Mouse (Mus musculus) c-Kit-positive CD71-positive TER-119-positive erythroid progenitor cells, embryonic 14.5 days (primary cell): Measurements from ENCODE around the gene Smg6.
"Not testable (repeated sequence)": the region's sequence is repeated elsewhere in the genome, so short reads cannot be mapped to it uniquely, and the experiment has no call there.

Experiments
- DNase-seq: peaks from one replicate; pipeline ENCODE4 v3.0.0-alpha.2; 2013; ENCODE audit warnings: low spot score

Smg6 gene

DNA sequence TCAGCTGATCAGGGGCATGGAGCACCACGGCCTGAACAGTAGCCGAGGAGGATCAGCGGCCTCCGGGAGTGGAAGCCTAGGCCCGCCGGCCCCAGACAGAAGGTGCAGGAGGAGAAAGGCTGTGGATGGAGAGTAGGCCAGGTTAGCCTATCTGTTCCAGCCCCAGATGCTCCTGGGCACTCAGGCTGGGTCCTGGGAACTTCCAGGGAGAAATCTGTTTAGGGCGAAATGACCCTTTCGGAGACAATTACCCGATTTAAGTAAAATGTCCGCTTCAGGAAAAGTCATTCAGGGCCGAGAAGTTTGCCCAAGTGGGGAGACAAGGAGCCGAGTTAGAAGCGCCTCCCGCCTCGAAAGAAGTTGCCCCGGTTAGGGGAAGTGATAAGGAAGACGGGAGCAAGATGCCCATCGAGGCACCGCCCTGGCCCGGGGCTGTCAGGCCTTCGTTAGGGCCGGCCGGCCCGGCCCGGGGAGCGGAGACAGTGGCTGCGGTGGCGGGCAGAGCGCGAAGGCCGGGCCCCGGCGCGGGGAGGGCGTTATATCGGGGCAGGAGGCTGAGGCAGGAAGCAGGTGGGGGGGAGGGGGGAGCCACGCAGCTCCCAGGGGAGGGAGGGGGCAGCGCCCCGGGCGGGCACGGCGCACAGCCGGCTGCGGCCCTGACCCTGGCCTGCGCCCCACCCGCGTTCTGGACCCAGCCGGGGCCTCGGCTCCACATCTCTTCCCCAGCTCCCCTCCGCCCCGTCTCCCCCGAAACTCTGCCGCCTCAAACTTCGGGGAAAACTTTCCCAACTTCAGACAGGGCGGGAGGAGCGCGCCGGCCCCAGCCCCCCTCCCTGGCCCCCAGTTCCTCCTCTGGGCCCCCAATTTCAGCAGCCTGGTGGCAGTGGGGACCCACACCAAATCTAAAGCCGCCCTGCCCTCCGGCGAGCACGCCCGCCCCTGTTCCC, 242.3 kb downstream of the Smg6 start:
- no peak for DNase-seq

DNA sequence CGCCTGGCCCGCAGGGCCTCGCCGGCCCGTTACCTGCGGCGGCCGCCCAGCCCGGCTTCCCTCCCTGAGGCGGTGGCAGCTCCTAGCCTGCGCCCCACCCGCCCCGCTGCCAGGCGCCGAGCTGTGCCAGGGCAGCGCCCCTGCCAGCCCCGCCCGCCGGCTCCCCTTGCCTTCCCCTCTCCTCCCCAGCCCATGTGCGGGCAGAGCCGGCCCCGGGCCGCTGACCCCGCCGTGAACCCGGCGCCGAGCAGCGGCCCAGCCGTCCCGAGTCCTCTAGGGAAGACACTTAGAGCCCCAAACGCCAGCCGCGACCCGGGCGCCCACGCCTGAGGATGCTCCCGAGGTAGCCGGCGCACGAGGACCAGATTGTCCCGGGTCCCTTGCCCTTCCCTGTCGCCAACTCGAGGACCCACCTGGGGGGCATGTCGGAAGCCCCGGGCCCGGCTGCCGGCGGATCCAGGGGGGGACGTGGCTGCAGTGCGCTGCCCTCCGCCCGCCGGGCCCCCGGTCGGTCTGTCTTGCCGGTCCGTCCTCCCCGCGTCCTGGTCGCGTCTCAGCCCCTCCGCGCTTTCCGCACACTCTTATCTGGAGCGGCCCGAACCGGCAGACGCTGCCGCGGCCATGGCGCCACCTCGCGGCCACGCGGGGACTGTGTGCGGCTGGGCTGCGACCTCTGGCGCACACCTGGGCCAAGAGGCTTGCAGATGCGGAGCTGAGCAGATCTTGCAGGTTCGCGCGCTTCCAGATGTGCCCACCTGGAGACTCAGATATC, 243.2 kb downstream of the Smg6 start:
- peak; percentile 61 for DNase-seq

DNA sequence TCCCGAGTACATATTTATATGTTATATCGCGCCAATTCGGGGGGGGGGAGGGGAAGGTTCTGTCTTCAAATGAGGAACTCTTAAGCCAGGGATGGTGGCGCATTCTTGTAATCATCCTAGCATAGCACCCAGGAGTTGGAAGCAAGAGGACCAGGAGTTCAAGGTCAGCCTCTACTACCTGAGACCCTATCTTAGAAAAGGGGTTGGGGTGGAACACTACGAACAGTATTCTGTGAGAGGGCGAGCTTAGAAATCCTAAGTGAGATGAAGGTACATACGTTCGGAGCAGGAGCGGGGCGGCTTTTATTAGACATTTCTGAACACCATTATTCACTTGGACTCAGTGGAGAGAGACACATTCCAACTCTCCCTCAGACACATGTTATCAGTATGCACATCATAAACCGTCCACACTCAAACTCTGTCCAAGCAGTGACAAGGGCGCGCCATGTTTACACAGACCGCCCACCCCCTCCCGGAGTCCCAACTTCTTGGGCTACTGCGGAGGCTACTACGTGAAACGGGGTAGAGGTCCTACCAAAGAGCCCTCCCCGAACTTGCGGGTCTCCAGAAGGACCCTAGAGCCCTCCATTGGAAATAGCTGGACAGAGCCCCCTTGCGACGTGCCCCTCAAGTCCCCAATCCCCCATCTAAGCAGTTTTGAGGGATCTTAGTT, 243.9 kb downstream of the Smg6 start, which contains the start of gene Hic1:
Gene Hic1, minus strand, starts transcription at position 115 of the 676 bp plus-strand sequence.
- no peak for DNase-seq

DNA sequence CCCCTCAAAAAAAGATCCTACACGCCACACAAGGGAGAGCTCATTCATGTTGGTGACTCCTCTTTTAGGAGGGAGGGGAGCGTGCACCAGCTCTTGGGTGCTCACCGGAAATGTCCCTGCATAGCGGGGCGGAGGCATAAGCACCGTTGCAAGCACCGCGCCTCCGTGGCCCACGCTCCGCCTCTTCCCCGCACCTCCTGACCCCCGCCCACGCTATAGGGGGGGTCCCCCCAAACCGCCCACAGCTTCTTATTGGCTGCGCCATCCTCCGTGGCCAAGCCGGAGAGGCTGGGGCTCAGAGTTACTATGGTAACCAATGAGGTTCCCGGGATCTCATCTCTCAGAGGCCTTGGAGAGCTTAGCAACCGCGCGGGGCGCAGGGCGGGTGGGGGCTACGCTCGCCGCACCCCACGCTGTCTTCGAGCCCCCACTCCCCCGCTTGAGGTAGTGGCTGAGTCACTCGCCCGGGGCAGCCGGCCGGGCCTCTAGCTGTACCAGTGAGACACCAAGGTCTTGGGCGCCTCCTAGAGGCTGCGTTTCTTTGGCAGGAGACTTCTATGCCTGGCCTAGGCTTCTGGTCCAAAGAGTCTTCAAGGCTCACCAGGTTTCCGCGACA, 244.6 kb downstream of the Smg6 start:
- DNase-seq: peak; percentile 86

DNA sequence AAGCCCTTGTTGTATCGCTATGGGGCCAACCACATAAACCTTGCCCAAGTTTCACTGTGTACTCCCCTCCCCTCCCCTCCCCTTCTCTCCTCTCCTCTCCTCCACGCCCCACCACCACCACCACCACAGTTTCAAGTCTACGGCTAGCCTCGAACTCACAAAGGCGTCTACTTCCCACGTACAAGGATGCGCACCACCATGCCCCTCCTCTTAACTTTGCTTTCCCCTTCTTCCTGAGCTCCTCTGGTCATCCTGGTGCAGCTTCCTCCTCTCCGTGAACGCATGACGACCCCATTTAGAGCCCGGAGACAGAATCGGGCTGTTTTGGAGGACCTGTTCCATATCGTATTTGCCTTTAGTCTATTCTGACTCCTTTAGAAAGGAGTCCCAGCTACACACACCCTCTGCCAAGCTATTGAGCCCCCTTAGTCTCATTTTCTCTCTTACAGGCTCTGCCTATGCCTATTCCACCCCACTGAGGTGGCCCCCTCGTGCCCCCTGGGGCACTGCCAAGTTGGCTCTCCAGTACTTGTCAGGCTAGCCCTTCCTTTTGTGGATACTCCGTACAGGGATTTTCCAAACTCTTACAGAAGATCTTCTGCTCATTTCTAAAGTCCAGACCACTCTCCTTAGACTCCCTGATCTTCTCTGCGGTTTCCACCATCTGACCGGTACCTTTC, 245.7 kb downstream of the Smg6 start:
- no peak for DNase-seq

DNA sequence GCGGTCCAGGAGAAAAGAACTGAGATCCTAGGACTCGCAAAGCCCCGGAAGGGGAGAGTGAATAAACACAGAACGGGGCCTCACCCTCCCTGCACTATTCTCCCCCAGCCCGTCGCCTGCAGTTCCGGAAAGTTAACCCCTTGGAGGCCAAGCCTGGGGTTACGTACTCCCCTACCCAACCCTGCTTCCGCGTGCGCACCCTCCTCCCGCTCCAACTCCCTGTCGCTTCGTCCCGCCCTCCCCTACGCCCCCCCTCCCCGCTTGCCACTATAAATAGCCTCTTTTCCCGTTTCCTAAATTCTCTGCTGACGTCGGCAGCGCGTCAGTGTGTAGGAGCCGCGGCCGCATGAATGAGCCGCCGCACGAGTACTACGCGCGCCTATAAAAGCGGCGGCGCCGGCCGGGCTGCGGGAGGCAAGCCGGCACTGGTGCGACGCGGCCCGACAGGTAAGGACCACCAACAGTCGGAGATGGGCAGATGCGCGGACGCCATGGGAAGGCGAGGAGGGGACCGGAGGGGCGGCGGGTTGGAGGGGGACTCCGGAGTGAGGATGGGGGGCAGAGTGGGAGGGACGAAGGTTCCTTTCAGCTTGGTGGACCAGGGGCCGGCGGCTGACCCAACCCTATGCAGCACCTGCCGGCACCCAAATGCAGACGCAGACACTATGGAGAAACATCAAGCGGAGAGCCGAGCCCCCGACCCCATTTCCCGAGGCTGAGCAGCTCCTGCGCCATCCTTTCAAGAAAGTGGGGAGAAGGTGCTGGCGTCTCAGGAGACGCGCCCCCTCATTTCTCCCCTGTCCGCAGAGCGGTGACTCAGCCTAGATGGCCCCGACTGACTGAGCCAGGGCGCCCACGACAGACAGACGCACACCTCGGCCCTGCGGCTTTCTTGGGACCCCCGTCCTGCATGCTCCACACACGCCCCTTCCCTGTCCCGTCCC, 246.8 kb downstream of the Smg6 start:
- DNase-seq: no peak

DNA sequence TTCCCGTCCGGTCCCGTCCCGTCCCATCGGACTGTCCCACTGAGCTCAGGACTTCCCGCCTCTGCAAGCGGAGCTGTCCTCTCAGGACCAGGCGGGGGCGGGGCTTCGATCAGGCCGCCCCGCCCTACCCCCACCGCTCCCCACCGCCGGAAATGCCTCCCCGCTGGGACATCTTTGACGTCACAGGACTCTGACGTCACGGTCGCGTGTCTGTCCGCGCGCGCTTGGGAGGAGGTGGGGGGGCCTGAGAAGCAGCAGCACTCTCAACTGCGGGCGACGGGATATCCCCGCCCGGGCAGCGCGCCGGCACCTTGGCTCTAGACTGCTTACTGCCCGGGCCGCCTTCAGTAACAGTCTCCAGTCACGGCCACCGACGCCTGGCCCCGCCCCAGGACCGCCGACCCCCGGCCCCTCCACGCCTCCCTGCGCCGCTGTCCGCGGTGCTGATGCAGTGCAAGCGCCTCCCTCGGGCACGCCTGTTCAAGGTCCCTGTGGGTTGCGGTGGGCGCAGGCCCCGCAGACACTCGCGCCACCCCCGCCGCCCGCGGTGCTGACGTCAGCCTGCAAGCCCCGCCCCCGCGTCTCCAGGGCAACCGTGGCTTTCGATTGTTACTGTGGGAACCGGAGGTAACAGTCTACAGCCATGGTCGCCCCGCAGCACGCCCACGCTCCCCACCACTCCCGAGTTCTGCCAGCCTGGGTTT, 247.6 kb downstream of the Smg6 start:
- DNase-seq: peak; percentile 72

DNA sequence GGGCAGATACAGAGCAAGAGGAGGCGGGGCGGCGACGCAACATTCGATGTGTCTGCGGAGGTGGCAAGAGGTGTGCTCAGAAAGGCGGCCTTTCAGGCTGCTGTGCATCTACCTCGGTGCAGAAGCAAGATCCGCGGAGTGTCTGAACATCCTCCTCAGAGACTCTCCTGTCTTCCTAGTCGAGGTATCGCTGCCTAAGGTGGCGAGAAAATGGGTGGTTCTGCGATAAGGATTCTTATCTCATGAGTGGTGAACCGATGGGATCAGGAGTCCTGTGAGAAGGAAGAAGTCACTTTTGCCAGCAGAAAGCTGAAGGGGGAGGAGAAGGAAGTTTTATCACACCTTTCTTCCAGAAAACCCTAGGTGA, 248.2 kb downstream of the Smg6 start:
- no peak for DNase-seq

DNA sequence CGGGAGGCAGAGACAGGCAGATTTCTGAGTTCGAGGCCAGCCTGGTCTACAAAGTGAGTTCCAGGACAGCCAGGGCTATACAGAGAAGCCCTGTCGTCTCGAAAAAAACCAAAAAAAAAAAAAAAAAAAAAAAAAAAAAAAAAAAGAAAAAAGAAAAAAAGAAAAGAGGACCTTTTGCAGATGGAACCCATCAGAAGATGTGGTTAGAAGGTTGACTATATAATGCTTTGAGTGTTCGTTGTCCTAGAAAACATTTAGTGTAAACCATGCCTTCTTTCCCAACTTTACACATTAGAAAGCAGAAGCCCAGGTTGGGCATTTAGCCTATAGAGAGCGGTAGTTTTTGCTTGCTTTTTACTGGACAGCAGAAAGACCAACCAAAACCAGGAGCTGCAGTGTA, 249.0 kb downstream of the Smg6 start:
- DNase-seq: not testable (repeated sequence)

DNA sequence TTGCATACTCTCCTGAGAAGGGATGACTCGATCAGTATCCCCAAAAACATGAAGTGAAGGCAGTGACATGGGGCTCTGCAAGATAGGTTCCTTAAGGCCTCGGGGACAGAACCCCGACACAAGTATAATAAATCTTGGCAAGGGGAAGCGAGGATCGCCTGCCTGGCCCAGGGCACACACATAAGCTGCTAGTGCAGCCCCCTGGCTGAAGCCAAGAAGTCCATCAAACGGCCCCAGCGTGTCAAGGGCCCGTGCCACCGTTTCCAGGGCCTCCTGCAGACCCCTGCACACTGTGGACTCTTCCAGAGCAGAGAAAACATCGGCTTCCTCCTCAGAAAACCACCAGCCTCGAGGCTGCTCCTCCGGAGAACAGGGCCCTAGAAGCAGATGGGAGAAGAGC, 252.4 kb downstream of the Smg6 start:
- DNase-seq: no peak

DNA sequence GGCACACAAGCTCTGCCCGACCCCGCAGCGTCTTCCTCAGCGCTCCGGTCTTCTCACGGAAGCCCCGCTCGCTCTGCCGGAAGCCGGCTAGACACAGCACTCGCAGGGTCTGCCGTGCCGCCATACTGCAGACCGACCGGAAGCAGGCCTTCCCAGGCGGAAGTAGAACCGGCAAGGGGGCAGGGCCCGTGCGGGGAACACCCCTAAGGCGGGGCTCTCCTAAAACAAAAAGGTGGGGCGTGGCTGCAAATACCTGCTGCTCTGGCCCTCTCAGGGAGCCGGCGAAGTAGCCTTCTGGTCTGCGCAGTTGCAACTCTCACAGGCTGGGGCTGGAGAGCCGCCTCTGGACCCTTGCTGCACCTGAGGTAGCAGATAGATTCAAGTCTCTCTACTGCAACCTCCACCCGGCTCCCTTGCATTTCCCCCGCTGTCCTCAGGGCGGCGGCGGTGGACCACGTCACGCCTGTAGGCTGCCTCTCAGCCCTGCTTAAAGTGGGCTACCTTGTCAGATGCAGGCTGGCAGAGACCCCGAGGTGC, 253.1 kb downstream of the Smg6 start, which contains the start of gene Ovca2:
Gene Ovca2, minus strand, starts transcription at position 164 of the 537 bp plus-strand sequence.
- peak; percentile 83 for DNase-seq

DNA sequence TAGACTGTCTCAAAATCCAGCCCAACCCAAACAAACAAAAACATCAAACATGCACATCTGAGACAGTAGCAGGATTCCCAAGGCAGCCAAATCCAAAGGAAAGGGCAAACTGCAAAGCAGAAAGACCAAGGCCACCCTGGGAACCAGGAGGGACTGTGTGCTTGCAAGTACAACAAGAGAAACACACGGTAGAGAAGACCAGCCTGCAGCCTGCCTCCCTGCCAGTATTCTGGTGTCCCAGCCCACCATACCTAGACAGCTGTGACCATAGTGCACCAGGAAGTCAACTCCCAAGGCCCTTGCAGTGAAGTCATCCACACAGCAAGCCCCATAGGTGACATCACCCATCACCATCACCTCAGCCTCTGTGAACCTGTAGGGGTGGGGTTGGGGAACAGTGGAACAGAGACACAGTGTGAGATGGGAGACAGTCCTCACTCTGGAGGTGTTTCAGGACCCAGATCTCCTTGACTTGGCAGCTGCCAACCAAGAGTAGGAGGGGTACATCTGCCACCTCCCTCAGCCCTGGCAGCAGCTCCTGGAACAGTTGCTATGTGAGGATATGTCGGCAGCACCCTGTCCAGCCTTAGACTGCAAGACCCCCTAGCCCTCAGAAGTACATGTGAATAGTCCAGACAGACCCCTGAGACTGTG, 258.4 kb downstream of the Smg6 start:
- no peak for DNase-seq

DNA sequence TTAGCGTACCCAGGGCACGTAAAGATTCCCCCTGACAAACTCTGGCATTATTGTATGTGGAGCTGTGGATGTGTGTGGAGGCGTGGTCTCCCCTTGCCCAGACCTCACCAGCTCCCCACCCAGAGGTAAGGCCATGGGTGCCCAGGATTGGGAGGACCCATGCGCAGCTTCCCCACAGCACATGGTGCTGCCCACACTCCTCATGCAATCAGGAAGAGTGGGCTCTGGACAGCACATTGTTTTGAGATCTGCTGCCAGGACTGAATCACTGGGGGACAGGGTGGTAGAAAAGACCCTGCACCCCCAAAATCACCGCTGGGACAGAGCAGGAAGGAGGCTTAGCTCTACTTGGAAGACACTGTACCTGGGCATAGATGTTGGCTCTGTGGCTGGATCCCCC, 258.9 kb downstream of the Smg6 start:
- DNase-seq: no peak

DNA sequence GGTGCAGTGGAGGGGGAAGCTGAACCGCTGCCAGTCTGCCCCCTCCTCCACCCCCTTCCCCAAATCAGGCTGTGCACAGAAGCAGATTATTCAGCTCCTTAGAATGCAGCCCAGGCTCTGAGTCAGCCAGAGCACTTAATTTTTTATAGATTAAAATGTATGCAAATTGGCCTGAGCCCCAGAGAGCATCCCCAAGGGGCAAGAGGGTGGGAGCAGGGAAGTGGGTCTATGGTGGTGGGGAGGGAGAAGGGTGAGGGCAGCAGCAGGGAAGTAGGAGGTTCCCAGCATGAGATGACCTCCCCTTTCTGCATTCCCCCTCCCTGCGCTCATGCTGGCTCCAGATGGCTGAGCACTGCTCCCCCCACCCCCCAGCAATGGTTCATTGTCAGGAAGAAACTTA, 259.4 kb downstream of the Smg6 start:
- DNase-seq: no peak

DNA sequence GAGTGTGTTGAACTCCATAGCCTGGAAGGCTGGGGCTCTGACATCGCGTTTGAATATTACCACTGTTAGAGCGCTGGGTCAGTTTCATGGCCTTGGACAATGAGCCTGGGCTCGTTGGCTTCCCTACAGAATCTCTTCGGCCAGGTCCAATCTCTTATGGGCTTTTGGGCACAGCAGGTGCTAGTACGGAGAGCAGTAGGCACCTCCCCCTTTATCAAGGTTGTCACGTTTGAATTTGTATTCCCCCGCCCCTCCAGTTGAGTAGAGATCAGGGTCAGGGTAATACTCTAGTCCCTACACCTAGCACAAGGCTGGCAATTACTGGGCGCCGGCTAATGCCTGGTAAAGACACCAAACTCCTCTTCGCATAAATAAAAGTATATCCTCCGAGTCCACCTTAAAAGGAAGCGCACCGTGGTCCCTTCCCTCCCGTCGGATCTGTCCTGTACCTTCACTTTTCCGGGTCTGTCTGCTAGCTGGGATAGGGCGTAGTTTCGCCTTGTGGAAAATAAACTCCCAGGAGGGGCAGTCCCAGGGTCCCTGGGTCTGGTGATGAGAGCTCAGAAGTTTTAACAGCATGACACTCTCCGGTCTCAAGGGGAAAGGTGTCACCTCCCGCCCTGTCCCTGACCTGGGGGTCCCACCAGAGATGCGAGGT, 264.2 kb downstream of the Smg6 start:
- DNase-seq: peak; percentile 47

DNA sequence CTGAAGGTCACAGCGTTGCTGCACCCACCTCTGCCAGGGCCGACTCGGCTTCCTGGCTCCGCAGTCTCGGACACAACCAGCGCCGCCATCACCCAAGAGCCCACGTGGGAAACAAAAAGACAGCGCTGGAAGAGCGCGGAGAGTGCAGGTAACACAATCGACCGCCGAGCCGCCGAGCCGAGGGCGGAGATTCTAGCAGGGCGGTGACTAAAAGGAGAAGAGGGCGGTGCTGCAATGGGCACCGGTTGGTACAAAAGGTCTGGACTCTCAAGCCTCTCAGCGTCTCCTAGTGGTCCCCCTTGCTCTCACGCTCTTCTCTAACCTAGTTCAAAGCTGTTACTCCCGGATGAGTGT, 264.7 kb downstream of the Smg6 start:
- DNase-seq: peak; percentile 86

DNA sequence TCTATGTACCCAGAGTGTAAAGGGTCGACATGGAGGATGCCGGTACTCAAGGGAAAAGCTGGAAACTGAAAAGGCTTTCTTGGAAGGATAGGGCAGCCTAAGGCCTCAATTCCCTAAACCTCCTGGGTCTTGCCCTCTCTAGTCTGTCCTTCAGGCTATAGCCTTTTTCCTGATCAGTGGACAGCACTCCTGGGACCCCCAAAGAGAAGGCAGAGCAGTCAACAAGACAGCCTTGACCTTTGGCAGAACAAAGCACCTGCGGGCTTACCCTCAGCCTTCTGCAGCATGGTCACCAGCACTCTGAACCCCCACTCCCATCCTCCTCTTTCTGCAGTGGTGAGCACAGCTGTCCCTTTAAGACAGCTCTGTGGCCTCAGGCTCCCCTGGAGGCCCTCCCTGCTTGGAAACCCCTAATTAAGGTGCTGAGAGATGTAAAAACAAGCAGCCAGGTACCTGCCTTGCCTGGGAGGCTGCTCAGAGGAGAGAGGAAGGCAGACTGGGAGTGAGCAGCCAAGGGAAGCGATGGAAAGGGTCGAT, 265.4 kb downstream of the Smg6 start, which contains the start of gene Dph1:
Gene Dph1, minus strand, starts transcription at position 337 of the 537 bp plus-strand sequence.
- no peak for DNase-seq

DNA sequence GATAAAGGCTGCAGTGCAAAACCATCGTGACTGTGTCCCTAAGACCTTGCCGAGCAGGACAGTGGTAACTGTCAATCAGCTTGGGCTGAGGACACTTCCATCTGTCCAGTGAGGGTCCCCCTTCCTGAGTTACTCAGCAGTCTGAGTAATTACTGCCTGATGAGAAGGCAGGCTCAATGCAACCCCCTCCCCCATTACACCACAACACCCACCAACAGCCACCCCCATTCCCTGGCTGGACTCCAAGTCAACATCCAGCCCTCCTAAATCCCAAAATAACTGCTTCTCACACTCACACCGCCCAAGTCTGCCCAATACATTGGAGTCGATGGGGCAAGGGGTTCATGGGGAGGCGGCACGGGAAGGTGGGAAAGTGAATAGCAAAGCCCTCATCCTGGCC, 266.2 kb downstream of the Smg6 start:
- no peak for DNase-seq
